8 mouse cellular contexts compared by ENCODE assay signal in the genomic region with DNA sequence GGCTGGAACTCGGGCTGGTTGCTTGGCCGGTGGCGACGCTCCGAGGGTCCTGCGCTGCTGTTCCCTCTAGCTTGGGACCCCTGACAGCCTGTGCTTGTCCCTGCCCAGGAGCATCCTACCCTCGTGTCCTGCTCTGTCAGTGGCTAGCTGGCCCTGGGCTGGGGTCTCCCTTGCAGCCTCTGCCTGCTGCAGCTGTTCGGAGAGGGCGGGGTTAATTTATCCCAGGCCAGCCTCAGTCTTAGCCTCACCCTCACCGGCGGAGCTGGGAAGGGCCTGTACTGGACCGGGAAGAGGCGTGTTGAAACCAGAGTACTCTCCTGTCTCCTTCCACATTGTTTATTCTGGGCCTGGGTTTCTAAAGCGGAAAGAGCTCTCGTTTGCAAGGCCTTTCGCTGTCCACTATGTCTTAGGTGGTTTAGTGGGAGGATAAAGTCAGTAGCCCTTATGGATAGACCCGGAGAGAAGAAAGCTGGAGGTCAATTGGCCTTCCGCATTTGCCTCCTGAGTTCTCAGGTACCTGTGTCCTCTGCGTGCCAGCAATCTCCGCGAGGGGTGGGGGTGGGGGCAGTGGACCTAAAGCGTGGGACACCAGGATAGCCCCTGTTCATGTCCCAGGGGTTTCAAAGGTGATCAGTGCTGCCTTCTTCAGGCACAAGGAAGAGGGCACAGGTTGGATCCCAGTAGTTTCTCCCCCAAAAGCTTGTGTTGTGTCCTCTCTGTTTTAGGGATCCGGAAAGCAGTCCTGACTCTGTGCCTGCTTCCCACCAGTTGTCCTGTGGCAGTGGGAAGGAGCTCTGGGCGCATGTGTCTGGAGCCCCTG. TPM values are rescaled to one million over a fixed set of nuclear protein-coding genes. Genes with fewer than 3 reads are reported as not detected.
DNase-seq lines count a peak whose midpoint lies in the region; ATAC-seq lines count a peak whose summit lies in the region.

No protein-coding gene starts in this region.

- H3K27me3 ChIP-seq in forebrain, embryonic 15.5 days = peaks cover 19% of the 10 kb centered on the region; the same call in 1 of the 2 replicates
- no peaks in the 10 kb centered on the region for H3K27me3 ChIP-seq in intestine, embryonic 16.5 days (replicated peaks; ENCODE audit: control insufficient read depth, insufficient read depth, low read length)
- no peaks in the 10 kb centered on the region for H3K27me3 ChIP-seq in lung, embryonic 16.5 days (ENCODE audit: control insufficient read depth, insufficient read depth, low read depth, low read length)
- 0 out of 2 replicates have a peak, but pooled peaks cover 5% of the 10 kb centered on the region for H3K27me3 ChIP-seq in stomach, embryonic 16.5 days (ENCODE audit: control insufficient read depth, insufficient read depth, low read length)

- no peak overlapping the region for H3K27ac ChIP-seq in forebrain, embryonic 15.5 days (replicated peaks)
- peak overlapping the region; percentile 82 for H3K27ac ChIP-seq in intestine, embryonic 16.5 days (ENCODE audit: low read length)
- peak overlapping the region; percentile 62 for H3K27ac ChIP-seq in lung, embryonic 16.5 days (ENCODE audit: low read length)
- peak overlapping the region; percentile 44; the same call in 1 of the 2 replicates for H3K27ac ChIP-seq in stomach, embryonic 16.5 days (ENCODE audit: low read length)

- H3K36me3 ChIP-seq in forebrain, embryonic 15.5 days = no peaks in the 10 kb centered on the region
- no peaks in the 10 kb centered on the region for H3K36me3 ChIP-seq in intestine, embryonic 16.5 days (ENCODE audit: control insufficient read depth, insufficient read depth, low read length)
- no peaks in the 10 kb centered on the region for H3K36me3 ChIP-seq in lung, embryonic 16.5 days (ENCODE audit: control insufficient read depth, insufficient read depth, low read length)
- no peaks in the 10 kb centered on the region for H3K36me3 ChIP-seq in stomach, embryonic 16.5 days (ENCODE audit: control insufficient read depth, insufficient read depth, low read length)

- 5% methylated on average over 24 of the region's 24 CpGs for WGBS in forebrain, embryonic 15.5 days
- WGBS in intestine, embryonic 16.5 days = 8% methylated on average over 24 of the region's 24 CpGs
- WGBS in lung, embryonic 16.5 days = 10% methylated on average over 24 of the region's 24 CpGs
- WGBS in stomach, embryonic 16.5 days = 9% methylated on average over 24 of the region's 24 CpGs

- H3K4me2 ChIP-seq in forebrain, embryonic 15.5 days (replicated peaks) = peak overlapping the region; percentile 93
- H3K4me2 ChIP-seq in intestine, embryonic 16.5 days (ENCODE audit: low read depth, low read length) = peak overlapping the region; percentile 95
- peak overlapping the region; percentile 83 for H3K4me2 ChIP-seq in lung, embryonic 16.5 days (ENCODE audit: low read depth, low read length)
- peak overlapping the region; percentile 69 for H3K4me2 ChIP-seq in stomach, embryonic 16.5 days (ENCODE audit: low read depth, low read length)

- peak overlapping the region; percentile 54 for H3K4me3 ChIP-seq in forebrain, embryonic 15.5 days
- H3K4me3 ChIP-seq in intestine, embryonic 16.5 days (ENCODE audit: low read length) = peak overlapping the region; percentile 76
- peak overlapping the region; percentile 61 for H3K4me3 ChIP-seq in lung, embryonic 16.5 days (ENCODE audit: low read length)
- H3K4me3 ChIP-seq in stomach, embryonic 16.5 days (replicated peaks; ENCODE audit: low read length) = peak overlapping the region; percentile 72

- DNase-seq in urinary bladder, postnatal 14 days (ENCODE audit: low spot score) = peak; percentile 56
- no peak for DNase-seq in urinary bladder, postnatal 4 days (ENCODE audit: low spot score in 2 of 2)
- DNase-seq in spleen, postnatal 14 days (ENCODE audit: low spot score in 2 of 2) = no peak

- 0 out of 2 replicates have a peak, but pooled peaks have one; percentile 1 for ATAC-seq in forebrain, embryonic 15.5 days (replicated peaks)
- ATAC-seq in intestine, embryonic 16.5 days = peak; percentile 55
- peak; percentile 43 for ATAC-seq in lung, embryonic 16.5 days (ENCODE audit: low read depth)
- peak; percentile 64 for ATAC-seq in stomach, embryonic 16.5 days (ENCODE audit: insufficient read depth, low FRiP score)
- ATAC-seq in megakaryocyte-erythroid progenitor cell, adult 5-6 weeks (replicated peaks; ENCODE audit: low FRiP score, low TSS enrichment, poor library complexity, severe bottlenecking) = no peak

- H3K9ac ChIP-seq in forebrain, embryonic 15.5 days (replicated peaks) = peak overlapping the region; percentile 53; the same call in 1 of the 2 replicates
- H3K9ac ChIP-seq in intestine, embryonic 16.5 days (ENCODE audit: low read depth, low read length) = peak overlapping the region; percentile 81
- peak overlapping the region; percentile 75 for H3K9ac ChIP-seq in lung, embryonic 16.5 days (ENCODE audit: low read length)
- peak overlapping the region; percentile 79 for H3K9ac ChIP-seq in stomach, embryonic 16.5 days (ENCODE audit: low read length)

- H3K9me3 ChIP-seq in forebrain, embryonic 15.5 days = no peaks in the 10 kb centered on the region
- H3K9me3 ChIP-seq in intestine, embryonic 16.5 days (ENCODE audit: control insufficient read depth, low read length) = no peaks in the 10 kb centered on the region
- H3K9me3 ChIP-seq in lung, embryonic 16.5 days (ENCODE audit: control insufficient read depth, low read length) = no peaks in the 10 kb centered on the region
- H3K9me3 ChIP-seq in stomach, embryonic 16.5 days (replicated peaks; ENCODE audit: control insufficient read depth, low read length) = no peaks in the 10 kb centered on the region

- peaks cover 17% of the 10 kb centered on the region for H3K4me1 ChIP-seq in forebrain, embryonic 15.5 days
- H3K4me1 ChIP-seq in intestine, embryonic 16.5 days (ENCODE audit: control insufficient read depth, insufficient read depth, low read length) = peaks cover 30% of the 10 kb centered on the region
- peaks cover 13% of the 10 kb centered on the region for H3K4me1 ChIP-seq in lung, embryonic 16.5 days (replicated peaks; ENCODE audit: control insufficient read depth, insufficient read depth, low read length)
- H3K4me1 ChIP-seq in stomach, embryonic 16.5 days (ENCODE audit: control insufficient read depth, insufficient read depth, low read length) = peaks cover 13% of the 10 kb centered on the region; the same call in 1 of the 2 replicates

RNA-seq across cellular contexts. Expression of gene Mical2, which starts 1.0 kb away (rescaled TPM):
- polyA plus RNA-seq in forebrain, embryonic 15.5 days (2015; fragmentation: Nextera tagmentation; extraction: Ambion mirVana) = 5.9 and 7.0 TPM in 2 replicates
- polyA plus RNA-seq in intestine, embryonic 16.5 days (2015; fragmentation: Nextera tagmentation; extraction: Ambion mirVana) = 18.3 and 19.0 TPM in 2 replicates
- 27.3 and 27.6 TPM in 2 replicates for polyA plus RNA-seq in lung, embryonic 16.5 days (2015; fragmentation: Nextera tagmentation; extraction: Ambion mirVana)
- 13.2 and 15.5 TPM in 2 replicates for polyA plus RNA-seq in stomach, embryonic 16.5 days (2015; fragmentation: Nextera tagmentation; extraction: Ambion mirVana)
- total RNA-seq in megakaryocyte-erythroid progenitor cell, adult 5-6 weeks (2014; fragmentation: Nextera tagmentation) = 0.59 TPM in 1 of 2 replicates, not detected in the other
- 0.27 and 0.47 TPM in 2 replicates for total RNA-seq in megakaryocyte-erythroid progenitor cell, adult 5-6 weeks (2017)
